25 mouse cellular contexts compared by ENCODE assay signal in the genomic region with DNA sequence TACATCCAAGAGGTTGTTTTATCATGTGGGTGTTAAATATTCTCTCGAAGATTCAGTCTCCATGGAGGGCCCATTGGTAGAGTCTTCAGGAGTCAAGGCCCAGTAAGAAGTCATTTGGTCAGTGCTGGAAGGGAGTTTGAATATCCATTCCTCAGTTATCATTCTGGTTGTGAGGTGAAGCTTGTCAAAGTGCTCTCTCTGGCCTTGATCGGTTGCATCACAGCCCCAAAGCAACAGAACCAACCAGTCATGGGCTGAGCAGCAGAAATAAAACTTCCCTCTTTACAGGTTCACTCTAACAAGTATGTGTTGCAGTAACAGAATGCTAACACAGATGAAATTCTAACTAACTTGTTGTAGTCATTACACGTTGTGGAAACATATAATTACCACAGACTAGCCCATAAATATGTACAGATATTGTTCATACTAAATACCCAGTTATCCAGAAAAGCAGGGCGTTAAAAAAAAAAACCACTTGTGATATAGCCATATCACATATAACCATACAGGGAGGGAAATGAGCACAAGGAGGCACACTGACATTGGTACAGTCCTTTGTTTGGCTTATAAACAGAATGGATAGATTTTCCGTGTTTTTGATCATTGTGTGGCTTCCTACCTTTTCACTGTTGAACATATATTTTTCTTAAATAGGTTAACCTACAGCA. TPM values are rescaled to one million over a fixed set of nuclear protein-coding genes. Genes with fewer than 3 reads are reported as not detected.
"Had no signal": no experiment of that assay in that cellular context is flagged by ENCODE, and none has a peak within 500 bp of the region (broad histone marks: within the 10 kb centered on the region; RNA-seq: fewer than 3 reads in every experiment).

No protein-coding gene starts in this region.

- H3K4me3 ChIP-seq: intestine, embryonic 15.5 days; layer of hippocampus, adult 2 months; limb, embryonic 13.5 days; midbrain, embryonic 15.5 days; neural tube, embryonic 12.5 days had no signal

- H3K9me3 ChIP-seq: intestine, embryonic 15.5 days; limb, embryonic 13.5 days; midbrain, embryonic 15.5 days; neural tube, embryonic 12.5 days had no signal

- H3K4me1 ChIP-seq: intestine, embryonic 15.5 days; limb, embryonic 13.5 days; midbrain, embryonic 15.5 days; neural tube, embryonic 12.5 days had no signal

- H3K27ac ChIP-seq: intestine, embryonic 15.5 days; layer of hippocampus, adult 2 months; limb, embryonic 13.5 days; midbrain, embryonic 15.5 days; neural tube, embryonic 12.5 days had no signal

- DNase-seq: kidney, adult 18-20 months; kidney, postnatal 10 days; kidney, postnatal 4 days; left cerebral cortex, postnatal 4 days; lung, adult 18-20 months; right cerebral cortex, postnatal 4 days; spleen, adult 18-20 months; thymus, adult 2 months; thymus, postnatal 25 days had no signal

- H3K36me3 ChIP-seq: intestine, embryonic 15.5 days; limb, embryonic 13.5 days; midbrain, embryonic 15.5 days; neural tube, embryonic 12.5 days had no signal

- H3K9ac ChIP-seq: intestine, embryonic 15.5 days; limb, embryonic 13.5 days; midbrain, embryonic 15.5 days; neural tube, embryonic 12.5 days had no signal

- H3K4me2 ChIP-seq: intestine, embryonic 15.5 days; limb, embryonic 13.5 days; midbrain, embryonic 11.5 days; midbrain, embryonic 15.5 days; neural tube, embryonic 12.5 days had no signal

- ATAC-seq: intestine, embryonic 15.5 days; midbrain, embryonic 15.5 days had no signal

- H3K27me3 ChIP-seq: intestine, embryonic 15.5 days; midbrain, embryonic 15.5 days; neural tube, embryonic 12.5 days had no signal

RNA-seq across cellular contexts. Expression of a gene that starts 3.9 kb away (rescaled TPM):
- total RNA-seq: layer of hippocampus, adult 2 months; layer of hippocampus, postnatal 10 days; left cerebral cortex, adult 18-20 months; left cerebral cortex, postnatal 10 days; left cerebral cortex, postnatal 4 days; monocyte, adult 5-6 weeks; neutrophil, adult 5-6 weeks had no signal
- polyA plus RNA-seq: intestine, embryonic 15.5 days; kidney, embryonic 14.5 days; limb, embryonic 13.5 days; lung, embryonic 16.5 days; midbrain, embryonic 11.5 days; midbrain, embryonic 15.5 days; neural tube, embryonic 12.5 days; stomach, embryonic 14.5 days; testis, adult 2 months; thymus, adult 2 months; urinary bladder, adult 2 months had no signal

RNA-seq across cellular contexts. Expression of a gene that starts 31.5 kb away (rescaled TPM):
- total RNA-seq: layer of hippocampus, adult 2 months; layer of hippocampus, postnatal 10 days; left cerebral cortex, adult 18-20 months; left cerebral cortex, postnatal 10 days; left cerebral cortex, postnatal 4 days; monocyte, adult 5-6 weeks; neutrophil, adult 5-6 weeks had no signal
- polyA plus RNA-seq: intestine, embryonic 15.5 days; kidney, embryonic 14.5 days; limb, embryonic 13.5 days; lung, embryonic 16.5 days; midbrain, embryonic 11.5 days; midbrain, embryonic 15.5 days; neural tube, embryonic 12.5 days; stomach, embryonic 14.5 days; testis, adult 2 months; thymus, adult 2 months; urinary bladder, adult 2 months had no signal

RNA-seq across cellular contexts. Expression of a gene that starts 45.1 kb away (rescaled TPM):
- total RNA-seq: layer of hippocampus, adult 2 months; layer of hippocampus, postnatal 10 days; left cerebral cortex, adult 18-20 months; left cerebral cortex, postnatal 10 days; left cerebral cortex, postnatal 4 days; monocyte, adult 5-6 weeks; neutrophil, adult 5-6 weeks had no signal
- polyA plus RNA-seq: intestine, embryonic 15.5 days; kidney, embryonic 14.5 days; limb, embryonic 13.5 days; lung, embryonic 16.5 days; midbrain, embryonic 11.5 days; midbrain, embryonic 15.5 days; neural tube, embryonic 12.5 days; stomach, embryonic 14.5 days; testis, adult 2 months; thymus, adult 2 months; urinary bladder, adult 2 months had no signal
